Mouse (Mus musculus) gonadal fat pad, adult 2 months (tissue): ENCODE measurements around the gene Gm9789. TPM values are rescaled to one million over a fixed set of nuclear protein-coding genes. Genes with fewer than 3 reads are reported as not detected.
"Not testable (repeated sequence)": the region's sequence is repeated elsewhere in the genome, so short reads cannot be mapped to it uniquely, and the experiment has no call there.

Source experiments
- DNase-seq: peaks from one replicate; pipeline ENCODE4 v3.0.0-alpha.2; 2012; ENCODE audit warnings: low read depth
- polyA plus RNA-seq: library from polyadenylated mRNA; depleted of rRNA; stranded (reverse); fragments of >200 nt; gene quantifications from 2 replicates; pipeline ENCODE4 v1.2.3, GENCODE M21; 2012; rRNA removed

Gene Gm9789
- not detected in 2 replicates for polyA plus RNA-seq

GRCm38 (mm10) chr16:89157652-89158051, at the start of gene Gm9789:
Gene Gm9789, plus strand, starts transcription at chr16:89157952.
- DNase-seq, result no peak

- DNase-seq, result no peak
Observed at GRCm38 (mm10) chr16:89140551-89140950, 17.2 kb upstream of the Gm9789 start, which contains the start of gene Gm6358. Gene Gm6358, plus strand, starts transcription at chr16:89140851.

GRCm38 (mm10) chr16:89150786-89151185, 7.0 kb upstream of the Gm9789 start, which contains the start of gene Gm10061:
Gene Gm10061, plus strand, starts transcription at chr16:89151086.
- DNase-seq, result no peak

GRCm38 (mm10) chr16:89169190-89169589, 11.4 kb downstream of the Gm9789 start, which contains the start of gene Gm7735:
Gene Gm7735, plus strand, starts transcription at chr16:89169490.
- not testable (repeated sequence) for DNase-seq

GRCm38 (mm10) chr16:89174435-89174834, 16.7 kb downstream of the Gm9789 start, which contains the start of gene 1110057P08Rik:
Gene 1110057P08Rik, plus strand, starts transcription at chr16:89174735.
- DNase-seq, result no peak

GRCm38 (mm10) chr16:89188621-89189020, 30.9 kb downstream of the Gm9789 start:
- no peak for DNase-seq

- no peak for DNase-seq
Observed at GRCm38 (mm10) chr16:89205561-89205960, 47.8 kb downstream of the Gm9789 start, which contains the start of gene Krtap20-2. Gene Krtap20-2, plus strand, starts transcription at chr16:89205861.

Other genes starting within 250 kb of the Gm9789 start
- not detected in 2 replicates for gene Krtap19-9b, start 225.7 kb upstream of the Gm9789 start, polyA plus RNA-seq
- gene Krtap16-3, start 195.1 kb upstream of the Gm9789 start, polyA plus RNA-seq, result not detected in 2 replicates
- gene Krtap22-2, start 147.2 kb upstream of the Gm9789 start, polyA plus RNA-seq, result not detected in 2 replicates
- not detected in 2 replicates for gene Gm10229, start 142.7 kb upstream of the Gm9789 start, polyA plus RNA-seq
- gene Krtap6-1, start 126.3 kb upstream of the Gm9789 start, polyA plus RNA-seq, result not detected in 2 replicates
- not detected in 2 replicates for gene Gm10228, start 116.5 kb upstream of the Gm9789 start, polyA plus RNA-seq
- gene Krtap6-5, start 110.1 kb upstream of the Gm9789 start, polyA plus RNA-seq, result not detected in 2 replicates
- not detected in 2 replicates for gene 1110025L11Rik, start 94.0 kb upstream of the Gm9789 start, polyA plus RNA-seq
- gene Krtap6-3, start 73.9 kb upstream of the Gm9789 start, polyA plus RNA-seq, result not detected in 2 replicates
- gene Gm6358, start 17.1 kb upstream of the Gm9789 start, polyA plus RNA-seq, result not detected in 2 replicates
- not detected in 2 replicates for gene Gm10061, start 6.9 kb upstream of the Gm9789 start, polyA plus RNA-seq
- not detected in 2 replicates for gene Gm7735, start 11.5 kb downstream of the Gm9789 start, polyA plus RNA-seq
- not detected in 2 replicates for gene 1110057P08Rik, start 16.8 kb downstream of the Gm9789 start, polyA plus RNA-seq
- gene Krtap20-2, start 47.9 kb downstream of the Gm9789 start, polyA plus RNA-seq, result not detected in 2 replicates
- gene Krtap21-1, start 245.9 kb downstream of the Gm9789 start, polyA plus RNA-seq, result not detected in 2 replicates